Mouse (Mus musculus): ENCODE measurements at regions not wholly inside any gene's neighbourhood (a gene's known extent, or its start where the extent isn't known, plus 50 kb on each side); places are given as distances from the start of the nearest gene placed in this dataset.

GRCm38 (mm10) chr17:47317651-47318050 lies 51.0 kb upstream of the Mrps10 start:
- DNase-seq (ENCODE audit: low read depth) = no peak

- no peak for DNase-seq (ENCODE audit: low read depth)
Measured at GRCm38 (mm10) chr17:47313162-47313561, 55.5 kb upstream of the Mrps10 start.

GRCm38 (mm10) chr17:47311272-47311671 lies 57.4 kb upstream of the Mrps10 start:
- DNase-seq (ENCODE audit: low read depth) = no peak

GRCm38 (mm10) chr17:47306027-47306761 lies 62.5 kb upstream of the Mrps10 start:
- DNase-seq (ENCODE audit: low read depth) = no peak

GRCm38 (mm10) chr17:47304463-47305199 lies 64.1 kb upstream of the Mrps10 start:
- DNase-seq (ENCODE audit: low read depth) = no peak

GRCm38 (mm10) chr17:47303600-47303999 lies 65.1 kb upstream of the Mrps10 start:
- DNase-seq (ENCODE audit: low read depth) = no peak

DNA sequence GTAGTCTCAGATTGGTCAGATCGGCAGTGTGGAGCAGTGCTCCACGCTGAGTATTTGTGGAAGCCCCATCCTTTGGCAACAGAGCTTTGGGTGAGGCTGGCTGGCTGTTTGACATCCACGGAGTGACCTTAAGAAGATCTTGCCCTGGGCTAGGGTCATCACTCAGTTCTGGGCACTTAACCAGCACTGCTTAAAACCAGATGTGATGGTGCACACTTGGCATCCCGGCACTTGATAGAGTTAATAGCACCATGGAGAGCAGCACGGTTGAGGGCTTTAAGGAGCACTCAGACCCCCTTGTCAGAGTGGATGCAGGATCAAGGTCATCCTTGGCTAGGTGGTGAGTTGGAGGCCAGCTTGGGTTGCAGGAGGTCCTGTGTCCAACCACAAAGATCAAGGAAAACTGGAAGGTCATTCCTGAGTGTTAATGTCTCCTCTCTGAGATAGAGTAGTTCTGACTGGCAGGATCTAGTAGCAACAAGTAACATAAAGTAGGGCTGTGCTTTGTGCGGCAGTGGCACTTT lies 70.2 kb upstream of the Mrps10 start:
- no peak for DNase-seq (ENCODE audit: low read depth)

- DNase-seq (ENCODE audit: low read depth) = no peak
Measured at GRCm38 (mm10) chr17:47297965-47298364, 70.7 kb upstream of the Mrps10 start.

GRCm38 (mm10) chr17:47296709-47297450 lies 71.8 kb upstream of the Mrps10 start:
- DNase-seq (ENCODE audit: low read depth) = no peak

DNA sequence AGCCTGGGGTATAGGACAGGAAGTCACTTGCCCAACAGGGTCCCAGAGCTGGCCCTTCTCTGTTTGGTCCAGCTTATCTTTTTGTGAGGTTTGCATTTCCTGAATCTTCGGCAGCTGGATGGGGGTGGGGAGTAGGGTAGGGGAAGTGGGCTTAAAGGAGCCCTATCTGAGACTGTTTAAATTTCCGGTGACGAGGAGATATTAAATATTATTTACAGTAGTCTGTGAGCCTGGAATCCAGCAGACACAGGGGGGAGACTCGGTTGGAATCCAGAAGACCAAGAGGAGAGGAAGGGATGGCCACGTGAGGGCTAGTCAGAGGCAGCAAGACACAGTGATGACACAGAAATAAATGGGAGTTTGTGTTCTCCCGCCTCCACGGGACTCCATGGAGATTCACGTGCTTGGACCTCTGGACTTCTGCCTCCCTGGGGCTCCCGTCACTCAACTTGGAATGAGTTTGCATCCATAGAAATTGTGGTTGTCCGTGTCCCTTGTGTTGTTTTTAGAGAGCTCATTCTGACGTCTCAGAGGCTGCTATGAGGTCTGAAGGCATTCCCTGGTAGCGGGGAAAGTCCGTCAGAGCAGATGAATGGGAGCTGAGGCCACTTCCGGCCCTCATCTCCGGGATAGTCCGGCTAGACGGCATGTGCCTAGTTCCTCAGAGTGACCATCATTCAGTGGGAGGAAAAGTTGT lies 73.2 kb upstream of the Mrps10 start:
- no peak for DNase-seq (ENCODE audit: low read depth)

- DNase-seq (ENCODE audit: low read depth) = no peak
Measured at GRCm38 (mm10) chr17:47294091-47294534, 74.6 kb upstream of the Mrps10 start.

DNA sequence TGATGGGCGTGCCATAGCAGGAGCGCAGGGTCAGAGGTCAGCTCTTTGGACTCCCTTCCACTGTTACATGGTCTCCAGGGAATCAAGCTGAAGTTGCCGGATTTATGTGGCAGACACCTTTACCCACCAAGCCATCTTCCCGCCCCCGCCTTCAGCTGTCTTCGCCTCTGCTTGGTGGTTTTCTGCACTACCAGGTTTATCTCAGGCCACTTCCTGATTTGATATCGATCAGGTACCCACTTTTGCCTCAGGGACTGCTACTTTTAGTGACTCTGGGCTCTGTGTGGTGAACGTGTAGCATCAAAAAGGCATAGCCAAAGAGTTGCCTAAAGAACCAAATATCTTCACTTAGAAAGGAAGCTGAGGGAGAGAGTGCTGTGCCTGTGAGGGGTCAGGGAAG lies 75.5 kb upstream of the Mrps10 start:
- DNase-seq (ENCODE audit: low read depth) = no peak

DNA sequence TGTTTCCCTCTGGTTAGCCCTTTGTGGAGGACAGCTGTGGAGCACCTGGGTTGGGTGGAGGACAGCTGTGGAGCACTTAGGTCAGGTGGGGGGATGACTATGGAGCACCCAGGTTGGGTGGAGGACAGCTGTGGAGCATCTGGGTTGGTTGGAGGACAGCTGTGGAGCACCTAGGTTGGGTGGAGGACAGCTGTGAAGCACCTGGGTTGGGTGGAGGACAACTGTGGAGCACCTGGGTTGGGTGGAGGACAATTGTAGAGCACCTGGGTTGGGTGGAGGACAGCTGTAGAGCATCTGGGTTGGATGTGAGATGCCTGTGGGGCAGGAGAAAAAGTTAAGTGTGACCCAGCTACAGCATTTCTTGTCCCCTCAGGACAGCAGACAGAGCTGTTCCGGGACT lies 77.1 kb upstream of the Mrps10 start:
- DNase-seq (ENCODE audit: low read depth) = no peak

DNA sequence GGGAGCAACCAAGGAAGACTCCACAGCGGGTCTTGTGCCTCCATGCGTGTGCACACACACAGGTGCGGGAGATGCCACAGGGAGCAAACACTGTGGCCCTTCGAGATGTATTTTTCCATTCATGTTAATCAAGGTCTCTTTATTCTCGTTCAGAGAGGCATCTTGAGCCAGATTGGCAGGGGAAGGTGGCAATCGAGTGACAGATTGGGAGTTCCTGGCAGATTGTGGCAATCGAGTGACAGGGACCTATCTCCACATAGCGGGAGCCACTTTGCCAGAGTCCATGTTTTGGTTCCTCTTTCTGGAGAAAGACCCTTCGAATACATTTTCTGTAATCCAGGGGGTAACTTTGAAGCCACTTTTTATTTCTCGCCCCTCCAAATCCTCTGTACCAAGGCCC lies 83.1 kb upstream of the Mrps10 start:
- no peak for DNase-seq (ENCODE audit: low read depth)

- DNase-seq (ENCODE audit: low read depth) = no peak
Measured at GRCm38 (mm10) chr17:47284236-47284635, 84.5 kb upstream of the Mrps10 start.

GRCm38 (mm10) chr17:47283158-47283557 lies 85.5 kb upstream of the Mrps10 start:
- no peak for DNase-seq (ENCODE audit: low read depth)

DNA sequence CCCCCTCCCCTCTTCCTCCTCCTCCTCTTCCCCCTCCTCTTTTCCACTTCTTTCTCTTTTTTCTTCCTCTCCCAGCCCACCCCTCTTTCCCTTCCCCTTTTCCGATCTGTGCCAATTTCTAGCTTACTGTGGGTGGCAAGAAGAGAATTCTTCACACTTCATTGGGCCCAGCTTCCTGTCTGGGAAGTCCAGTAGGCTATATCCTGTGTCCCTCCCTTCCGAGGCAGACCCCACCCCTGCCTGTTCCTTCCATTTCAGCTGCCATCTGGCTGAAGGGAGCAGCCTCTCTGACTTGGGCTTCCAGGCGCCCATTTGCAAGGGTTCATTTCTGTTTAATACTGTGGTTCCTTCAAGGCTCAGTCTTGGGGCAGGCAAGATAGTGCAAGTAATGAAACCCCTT lies 86.2 kb upstream of the Mrps10 start:
- DNase-seq (ENCODE audit: low read depth) = no peak

- no peak for DNase-seq (ENCODE audit: low read depth)
Measured at GRCm38 (mm10) chr17:47277890-47278289, 90.8 kb upstream of the Mrps10 start.

GRCm38 (mm10) chr17:47276639-47277038 lies 92.0 kb upstream of the Mrps10 start:
- no peak for DNase-seq (ENCODE audit: low read depth)

GRCm38 (mm10) chr17:47275796-47276311 lies 92.8 kb upstream of the Mrps10 start:
- DNase-seq (ENCODE audit: low read depth) = no peak

DNA sequence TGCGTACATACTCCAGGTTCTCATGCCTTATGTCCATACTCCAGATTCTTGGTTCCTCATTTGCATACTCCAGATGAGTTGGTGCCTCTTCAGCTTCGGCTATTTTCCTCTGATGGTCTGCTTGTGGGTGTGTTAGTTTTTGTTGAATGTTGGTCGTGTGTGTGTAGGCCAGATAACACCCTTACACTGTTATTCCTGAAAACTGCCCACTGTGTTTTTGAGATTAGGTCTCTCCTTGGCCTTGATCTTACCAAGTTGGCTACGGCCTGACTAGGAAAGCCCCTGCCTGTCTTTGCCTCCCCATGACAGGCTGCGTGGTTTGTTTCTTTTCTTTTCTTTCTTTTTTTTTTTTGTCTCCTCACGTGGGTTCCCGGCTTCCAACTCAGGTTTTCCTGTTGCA lies 95.4 kb upstream of the Mrps10 start:
- no peak for DNase-seq (ENCODE audit: low read depth)

Measured in naive thymus-derived CD4-positive, alpha-beta T cell, adult 2 months (primary cell).